Mouse (Mus musculus): Measurements from ENCODE around the gene Sit1. TPM values are rescaled to one million over a fixed set of nuclear protein-coding genes. Genes with fewer than 3 reads are reported as not detected.

Gene Sit1
- polyA plus RNA-seq, 1 experiment from 2014 or later: not detected

DNA sequence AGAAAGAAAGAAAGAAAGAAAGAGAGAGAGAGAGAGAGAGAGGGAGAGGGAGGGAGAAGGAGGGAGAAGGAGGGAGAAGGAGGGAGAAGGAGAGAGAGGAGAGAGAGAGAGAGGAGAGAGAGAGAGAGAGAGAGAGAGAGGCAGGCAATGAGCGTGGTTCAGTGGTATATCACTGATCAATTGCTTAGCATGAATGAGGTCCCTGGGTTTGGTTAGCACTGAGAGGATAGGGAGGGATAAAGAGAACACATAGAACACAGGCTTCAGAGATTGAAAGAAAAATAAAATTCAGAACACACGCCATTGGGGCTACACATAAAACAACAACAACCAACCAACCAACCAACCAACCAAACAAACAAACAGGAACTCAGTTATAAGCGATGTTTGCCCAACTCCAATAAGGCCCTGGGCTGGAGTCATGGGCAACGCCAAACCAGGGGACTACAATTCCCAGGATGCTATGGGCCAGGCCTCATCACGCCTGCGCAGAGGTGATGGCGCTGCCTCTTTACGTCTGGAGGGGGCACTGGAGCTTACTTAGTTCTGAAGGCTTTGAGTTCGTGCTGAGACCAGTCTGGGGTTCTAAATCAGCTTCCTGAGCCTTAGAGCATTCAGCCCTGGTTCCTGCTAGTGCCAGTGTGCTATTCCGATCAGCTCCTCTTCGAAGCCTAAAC lies 5.5 kb downstream of the Sit1 start:
- Histone ChIP-seq H3K9ac (ENCODE audit: low read length) (peak overlapping the region; percentile 56; the same call in 1 of the 2 replicates), H3K27ac (replicated peaks) (0 out of 2 replicates have a peak overlapping the region, but pooled peaks have one; percentile 45), H3K9me3 (ENCODE audit: control insufficient read depth, low read length) (no peaks in the 10 kb centered on the region), H3K27me3 (ENCODE audit: control insufficient read depth, insufficient read depth, low read length) (no peaks in the 10 kb centered on the region), H3K36me3 (ENCODE audit: control insufficient read depth, insufficient read depth, low read length) (no peaks in the 10 kb centered on the region), H3K4me2 (replicated peaks; ENCODE audit: low read depth) (peak overlapping the region; percentile 46), H3K4me3 (ENCODE audit: low read depth, low read length) (peak overlapping the region; percentile 24; the same call in 1 of the 2 replicates), H3K4me1 (replicated peaks; ENCODE audit: control insufficient read depth, insufficient read depth) (no peaks in the 10 kb centered on the region)
- TF ChIP-seq CTCF (IDR thresholded peaks at IDR 0.05; ENCODE audit: low read depth) (peak; percentile 71), EP300 (optimal IDR thresholded peaks at IDR 0.05) (no peak)
- WGBS: 21% methylated on average over 11 of the region's 11 CpGs
- DNase-seq (ENCODE audit: low spot score) (peak; percentile 87), ATAC-seq (ENCODE audit: low FRiP score, low TSS enrichment) (peak; percentile 90)

DNA sequence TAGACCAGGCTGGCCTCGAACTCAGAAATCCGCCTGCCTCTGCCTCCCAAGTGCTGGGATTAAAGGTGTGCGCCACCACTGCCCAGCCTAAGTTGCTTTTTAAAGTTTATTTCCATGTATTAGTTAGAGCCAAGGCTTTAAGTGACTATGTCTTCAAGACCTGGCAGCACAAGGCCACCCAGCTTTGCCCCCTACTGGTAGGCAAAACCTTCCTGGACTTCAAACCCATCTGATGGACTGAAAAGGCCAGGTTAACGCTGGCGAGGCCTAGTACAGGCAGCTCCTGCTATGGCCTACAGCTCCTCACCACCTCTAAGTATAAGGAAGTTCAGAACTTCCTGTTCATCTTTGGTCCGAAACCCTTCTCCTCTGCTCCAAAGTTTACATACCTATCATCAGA lies 6.9 kb downstream of the Sit1 start:
- Histone ChIP-seq H3K4me3 (ENCODE audit: low read depth, low read length) (no peak overlapping the region), H3K9me3 (ENCODE audit: control insufficient read depth, low read length) (no peaks in the 10 kb centered on the region), H3K36me3 (ENCODE audit: control insufficient read depth, insufficient read depth, low read length) (no peaks in the 10 kb centered on the region), H3K27me3 (ENCODE audit: control insufficient read depth, insufficient read depth, low read length) (no peaks in the 10 kb centered on the region), H3K4me2 (replicated peaks; ENCODE audit: low read depth) (no peak overlapping the region), H3K27ac (replicated peaks) (no peak overlapping the region), H3K4me1 (replicated peaks; ENCODE audit: control insufficient read depth, insufficient read depth) (no peaks in the 10 kb centered on the region), H3K9ac (ENCODE audit: low read length) (no peak overlapping the region)
- WGBS: 76% methylated on average over 5 of the region's 6 CpGs
- ATAC-seq (ENCODE audit: low FRiP score, low TSS enrichment) (no peak), DNase-seq (ENCODE audit: low spot score) (no peak)
- TF ChIP-seq CTCF (IDR thresholded peaks at IDR 0.05; ENCODE audit: low read depth) (peak; percentile 59), EP300 (optimal IDR thresholded peaks at IDR 0.05) (no peak)

DNA sequence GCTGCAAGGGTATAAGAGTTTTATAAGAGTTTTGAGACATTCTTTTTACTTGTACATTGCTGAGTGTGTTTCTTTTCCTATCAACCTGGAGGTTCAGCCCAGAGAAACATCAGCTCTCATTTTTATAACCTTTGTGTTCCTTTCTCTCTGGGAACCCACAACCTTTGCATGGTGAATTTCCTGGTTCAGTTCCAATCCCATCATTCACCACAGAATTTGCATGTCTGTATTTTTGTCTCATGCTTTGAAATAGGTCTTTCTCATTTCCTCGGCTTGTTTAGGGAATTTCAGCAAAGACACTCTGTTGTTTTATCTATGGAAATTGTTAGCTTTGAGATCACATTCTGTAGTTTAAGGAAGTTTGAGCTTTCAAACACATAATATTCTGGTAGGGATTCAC lies 9.9 kb downstream of the Sit1 start:
- 69% methylated on average over 1 of the region's 1 CpGs for WGBS

DNA sequence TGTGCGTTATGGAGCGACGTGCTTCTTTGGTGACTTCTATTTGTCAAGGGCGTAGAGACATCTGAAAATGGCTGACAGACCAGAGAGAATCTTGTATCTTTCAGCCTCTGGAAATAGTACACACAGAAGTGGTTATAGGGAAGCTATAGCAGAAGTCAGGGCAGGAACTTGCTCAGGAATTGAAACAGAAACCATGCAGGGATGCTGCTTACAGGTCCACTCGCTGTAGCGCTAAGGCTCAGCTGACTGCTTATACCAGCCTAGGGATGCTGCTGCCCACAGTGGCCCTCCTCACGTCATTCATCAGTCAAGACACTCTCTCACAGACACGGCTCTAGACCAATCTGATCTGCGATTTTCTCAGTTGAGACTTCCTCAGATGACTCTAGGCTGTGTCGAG lies 13.2 kb downstream of the Sit1 start:
- Histone ChIP-seq H3K27ac (replicated peaks) (no peak overlapping the region), H3K9ac (ENCODE audit: low read length) (no peak overlapping the region), H3K4me2 (replicated peaks; ENCODE audit: low read depth) (no peak overlapping the region), H3K27me3 (ENCODE audit: control insufficient read depth, insufficient read depth, low read length) (no peaks in the 10 kb centered on the region), H3K36me3 (ENCODE audit: control insufficient read depth, insufficient read depth, low read length) (no peaks in the 10 kb centered on the region), H3K4me3 (ENCODE audit: low read depth, low read length) (no peak overlapping the region), H3K4me1 (replicated peaks; ENCODE audit: control insufficient read depth, insufficient read depth) (no peaks in the 10 kb centered on the region), H3K9me3 (ENCODE audit: control insufficient read depth, low read length) (no peaks in the 10 kb centered on the region)
- no peak for DNase-seq (ENCODE audit: low spot score)
- TF ChIP-seq EP300 (optimal IDR thresholded peaks at IDR 0.05) (no peak), CTCF (IDR thresholded peaks at IDR 0.05; ENCODE audit: low read depth) (no peak)
- 91% methylated on average over 10 of the region's 10 CpGs for WGBS
- ATAC-seq (ENCODE audit: low FRiP score, low TSS enrichment): no peak

More for the DNA sequence above, 9.9 kb downstream of the Sit1 start:
- ATAC-seq (ENCODE audit: low FRiP score, low TSS enrichment) (no peak), DNase-seq (ENCODE audit: low spot score) (no peak)
- Histone ChIP-seq H3K4me1 (replicated peaks; ENCODE audit: control insufficient read depth, insufficient read depth) (no peaks in the 10 kb centered on the region), H3K27me3 (ENCODE audit: control insufficient read depth, insufficient read depth, low read length) (no peaks in the 10 kb centered on the region), H3K4me3 (ENCODE audit: low read depth, low read length) (no peak overlapping the region), H3K27ac (replicated peaks) (no peak overlapping the region), H3K36me3 (ENCODE audit: control insufficient read depth, insufficient read depth, low read length) (no peaks in the 10 kb centered on the region), H3K4me2 (replicated peaks; ENCODE audit: low read depth) (no peak overlapping the region), H3K9ac (ENCODE audit: low read length) (no peak overlapping the region), H3K9me3 (ENCODE audit: control insufficient read depth, low read length) (no peaks in the 10 kb centered on the region)
- TF ChIP-seq CTCF (IDR thresholded peaks at IDR 0.05; ENCODE audit: low read depth) (no peak), EP300 (optimal IDR thresholded peaks at IDR 0.05) (no peak)

DNA sequence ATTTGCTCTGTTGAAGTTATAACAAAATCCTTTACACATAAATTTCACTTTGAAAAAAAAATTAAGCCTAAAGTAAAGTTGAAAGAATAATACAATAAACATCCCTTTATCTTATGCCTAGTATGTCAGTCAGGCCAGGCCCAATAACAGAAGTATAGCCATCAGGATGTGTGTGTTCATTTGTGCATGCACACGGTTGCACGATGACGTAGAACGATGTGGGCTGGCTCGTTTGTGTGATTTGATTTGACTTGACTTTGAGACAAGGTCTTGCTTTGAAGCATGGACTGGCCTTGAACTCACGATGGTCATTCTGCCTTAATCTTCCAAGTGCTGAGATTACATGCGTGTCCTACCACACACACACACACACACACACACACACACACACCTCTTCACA lies 16.7 kb downstream of the Sit1 start:
- Histone ChIP-seq H3K27me3 (ENCODE audit: control insufficient read depth, insufficient read depth, low read length) (no peaks in the 10 kb centered on the region), H3K27ac (replicated peaks) (no peak overlapping the region), H3K4me2 (replicated peaks; ENCODE audit: low read depth) (no peak overlapping the region), H3K36me3 (ENCODE audit: control insufficient read depth, insufficient read depth, low read length) (no peaks in the 10 kb centered on the region), H3K4me1 (replicated peaks; ENCODE audit: control insufficient read depth, insufficient read depth) (no peaks in the 10 kb centered on the region), H3K4me3 (ENCODE audit: low read depth, low read length) (no peak overlapping the region), H3K9me3 (ENCODE audit: control insufficient read depth, low read length) (no peaks in the 10 kb centered on the region), H3K9ac (ENCODE audit: low read length) (no peak overlapping the region)
- DNase-seq (ENCODE audit: low spot score) (no peak), ATAC-seq (ENCODE audit: low FRiP score, low TSS enrichment) (no peak)
- 86% methylated on average over 7 of the region's 7 CpGs for WGBS
- TF ChIP-seq CTCF (IDR thresholded peaks at IDR 0.05; ENCODE audit: low read depth) (no peak), EP300 (optimal IDR thresholded peaks at IDR 0.05) (no peak)

DNA sequence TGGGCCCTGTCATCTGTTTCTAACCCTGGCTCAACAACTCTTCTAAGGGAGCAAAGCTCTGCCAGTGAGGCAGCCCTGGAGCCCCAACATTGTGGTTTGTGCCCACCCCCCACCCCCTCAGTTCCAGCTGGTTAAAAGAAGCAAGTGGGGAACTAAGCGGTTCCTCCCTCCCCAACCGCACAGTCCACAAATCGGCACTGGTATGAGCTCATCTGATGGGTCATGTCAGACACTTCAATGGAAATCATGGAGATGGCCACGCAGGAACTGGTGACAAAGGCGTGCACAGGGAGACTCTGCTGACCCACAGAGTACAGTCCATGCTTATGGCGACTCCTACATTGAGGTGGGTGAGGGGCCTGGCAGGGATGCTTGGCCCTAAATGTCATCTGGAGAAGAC lies 17.6 kb downstream of the Sit1 start:
- no peak overlapping the region for H3K4me2 ChIP-seq (replicated peaks; ENCODE audit: low read depth)
- no peaks in the 10 kb centered on the region for H3K27me3 ChIP-seq (ENCODE audit: control insufficient read depth, insufficient read depth, low read length)
- H3K9ac ChIP-seq (ENCODE audit: low read length): no peak overlapping the region
- no peak overlapping the region for H3K27ac ChIP-seq (replicated peaks)
- H3K4me3 ChIP-seq (ENCODE audit: low read depth, low read length): no peak overlapping the region
- TF ChIP-seq EP300 (optimal IDR thresholded peaks at IDR 0.05) (no peak), CTCF (IDR thresholded peaks at IDR 0.05; ENCODE audit: low read depth) (no peak)
- no peaks in the 10 kb centered on the region for H3K36me3 ChIP-seq (ENCODE audit: control insufficient read depth, insufficient read depth, low read length)
- ATAC-seq (ENCODE audit: low FRiP score, low TSS enrichment): no peak
- H3K4me1 ChIP-seq (replicated peaks; ENCODE audit: control insufficient read depth, insufficient read depth): no peaks in the 10 kb centered on the region
- WGBS: 75% methylated on average over 6 of the region's 6 CpGs
- no peak for DNase-seq (ENCODE audit: low spot score)
- H3K9me3 ChIP-seq (ENCODE audit: control insufficient read depth, low read length): no peaks in the 10 kb centered on the region
